Mouse (Mus musculus) megakaryocyte, embryonic 14.5 days (primary cell): Measurements from ENCODE around the gene Shroom4. TPM values are rescaled to one million over a fixed set of nuclear protein-coding genes. Genes with fewer than 3 reads are reported as not detected.
"Not testable (repeated sequence)": the region's sequence is repeated elsewhere in the genome, so short reads cannot be mapped to it uniquely, and the experiment has no call there.

Experiments used
- H3K27me3 ChIP-seq: replicated peaks from 2 replicates; pipeline ENCODE3; 2012; ENCODE audit warnings: inconsistent platforms
- H3K36me3 ChIP-seq: replicated peaks from 2 replicates; pipeline ENCODE3; 2012; ENCODE audit warnings: low read length, inconsistent platforms, mixed read lengths
- H3K4me1 ChIP-seq: 2 replicates; pipeline ENCODE4 v1.6.1; 2012; ENCODE audit warnings: inconsistent platforms
- H3K4me3 ChIP-seq: replicated peaks from 2 replicates; pipeline ENCODE3; 2012; ENCODE audit warnings: moderate library complexity, mild to moderate bottlenecking, inconsistent platforms
- H3K9me3 ChIP-seq: 2 replicates; pipeline ENCODE4 v1.6.1; 2012; ENCODE audit warnings: inconsistent platforms
- FLI1 ChIP-seq: IDR thresholded peaks from 2 replicates; pipeline ENCODE4 v1.6.1; 2012; ENCODE audit warnings: low read length, inconsistent platforms, mixed read lengths
- GATA1 ChIP-seq: IDR thresholded peaks from 3 replicates; pipeline ENCODE4 v1.6.1; 2012; ENCODE audit warnings: mixed read lengths, low read length, inconsistent platforms, borderline replicate concordance
- polyA plus RNA-seq: library from polyadenylated mRNA; stranded (reverse); fragments of >175 nt; gene quantifications from 2 replicates; pipeline ENCODE4 v1.2.3, GENCODE M21; 2012; ENCODE audit warnings: low replicate concordance; ENCODE audit not compliant: insufficient read depth

Shroom4 gene
- polyA plus RNA-seq, 1 experiment: 0.44 TPM

DNA sequence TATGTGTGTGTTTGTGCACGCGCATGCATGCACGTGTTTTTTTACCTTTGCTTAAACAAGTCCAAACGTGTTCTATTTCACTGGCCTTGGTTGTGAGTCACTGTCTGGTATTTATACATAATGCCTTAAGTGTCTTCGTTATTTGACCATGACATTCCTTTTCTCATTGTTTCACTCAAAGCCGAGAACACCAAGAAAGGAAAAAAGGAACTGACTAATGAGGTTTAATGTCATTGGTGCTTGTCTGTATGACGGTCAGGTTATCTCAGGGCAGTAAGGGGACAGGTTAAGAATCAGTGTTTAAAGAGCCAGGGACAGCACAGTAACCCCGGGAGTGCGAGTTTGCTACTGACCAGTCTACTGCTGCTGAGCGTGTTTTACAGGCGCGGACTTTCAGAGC, 15.8 kb downstream of the Shroom4 start:
- peaks cover 11% of the 10 kb centered on the region; the same call in 1 of the 2 replicates for H3K4me1 ChIP-seq
- no peak overlapping the region for H3K4me3 ChIP-seq
- TF ChIP-seq FLI1 (no peak), GATA1 (no peak)
- H3K27me3 ChIP-seq: no peaks in the 10 kb centered on the region
- no peaks in the 10 kb centered on the region for H3K36me3 ChIP-seq
- no peaks in the 10 kb centered on the region for H3K9me3 ChIP-seq

- Histone ChIP-seq H3K27me3 (no peaks in the 10 kb centered on the region), H3K4me3 (no peak overlapping the region), H3K36me3 (no peaks in the 10 kb centered on the region), H3K4me1 (peaks cover 11% of the 10 kb centered on the region; the same call in 1 of the 2 replicates), H3K9me3 (no peaks in the 10 kb centered on the region)
- TF ChIP-seq FLI1: no peak
- no peak for TF ChIP-seq GATA1
Observed at GRCm38 (mm10) chrX:6415936-6416335, 16.3 kb downstream of the Shroom4 start.

DNA sequence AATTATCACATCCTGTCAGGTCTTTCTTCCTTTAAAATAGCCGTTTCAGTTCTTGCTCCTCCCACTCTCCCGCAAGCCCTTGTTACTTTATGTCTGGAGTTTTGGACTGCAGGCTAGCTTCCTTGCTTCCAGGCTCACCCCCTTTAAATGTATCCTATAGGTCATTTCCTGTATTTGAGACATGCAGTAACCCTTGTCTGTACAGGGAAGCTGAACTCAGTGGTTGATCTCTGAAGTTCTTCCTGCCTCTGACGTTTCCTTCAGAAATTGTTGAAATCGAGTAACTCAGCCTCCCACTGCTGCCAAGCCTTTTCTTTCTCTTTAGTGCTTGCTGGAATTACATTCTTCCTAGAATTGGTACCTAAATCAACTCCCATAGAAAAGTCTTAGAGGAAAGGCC, 18.5 kb downstream of the Shroom4 start:
- TF ChIP-seq GATA1: no peak
- no peak for TF ChIP-seq FLI1
- H3K27me3 ChIP-seq: no peaks in the 10 kb centered on the region
- peak overlapping the region; percentile 46 for H3K4me3 ChIP-seq
- H3K4me1 ChIP-seq: peaks cover 11% of the 10 kb centered on the region; the same call in 1 of the 2 replicates
- no peaks in the 10 kb centered on the region for H3K36me3 ChIP-seq
- H3K9me3 ChIP-seq: peaks cover under 1% of the 10 kb centered on the region; the same call in 1 of the 2 replicates

GRCm38 (mm10) chrX:6435260-6435659, 35.6 kb downstream of the Shroom4 start:
- peaks cover 9% of the 10 kb centered on the region for H3K27me3 ChIP-seq
- H3K4me3 ChIP-seq: no peak overlapping the region
- peaks cover 6% of the 10 kb centered on the region; the same call in 1 of the 2 replicates for H3K4me1 ChIP-seq
- H3K36me3 ChIP-seq: no peaks in the 10 kb centered on the region
- TF ChIP-seq GATA1 (no peak), FLI1 (no peak)
- no peaks in the 10 kb centered on the region for H3K9me3 ChIP-seq

DNA sequence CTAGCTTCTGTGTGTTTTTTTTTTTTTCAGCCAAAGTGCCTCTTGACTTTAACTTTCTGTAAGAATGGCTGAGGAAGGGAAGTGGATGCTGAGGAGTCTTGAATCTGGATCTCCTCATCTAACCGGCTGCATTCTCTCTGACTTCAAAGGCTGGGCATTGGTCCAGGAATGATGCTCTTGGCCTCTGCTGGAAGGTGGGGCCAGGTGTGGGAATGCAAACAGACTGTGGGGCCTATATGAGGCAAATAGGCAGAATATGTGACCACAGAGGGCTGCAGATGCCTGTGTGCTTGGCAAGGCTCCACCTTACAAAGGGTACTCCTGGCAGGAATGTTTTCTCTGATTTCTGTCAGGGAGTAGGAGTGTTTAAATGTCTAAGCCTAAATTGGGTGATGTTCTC, 46.8 kb downstream of the Shroom4 start:
- no peak for TF ChIP-seq FLI1
- no peak for TF ChIP-seq GATA1
- H3K4me1 ChIP-seq: 0 out of 2 replicates have a peak, but pooled peaks cover 4% of the 10 kb centered on the region
- no peak overlapping the region for H3K4me3 ChIP-seq
- H3K9me3 ChIP-seq: no peaks in the 10 kb centered on the region
- peaks cover 4% of the 10 kb centered on the region for H3K27me3 ChIP-seq
- H3K36me3 ChIP-seq: no peaks in the 10 kb centered on the region

DNA sequence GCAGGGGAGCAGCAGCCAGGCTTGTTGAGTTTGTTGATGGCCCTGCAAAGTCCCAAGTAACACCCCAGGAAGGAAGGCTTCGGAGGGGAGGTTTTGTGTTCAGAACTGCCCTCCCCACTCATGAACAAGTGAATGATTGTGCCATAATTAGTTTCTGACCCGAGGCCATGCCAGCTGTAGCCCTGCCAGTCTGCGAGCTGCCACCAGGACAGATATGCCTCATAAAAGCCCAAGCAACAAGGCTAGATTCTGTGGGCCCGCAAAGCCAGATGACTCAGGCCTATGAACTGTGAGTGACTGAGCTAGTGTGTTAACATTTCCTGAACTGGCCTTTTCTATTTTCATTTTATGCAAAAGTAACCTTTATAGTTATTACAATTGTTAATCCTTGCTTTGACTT, 48.3 kb downstream of the Shroom4 start:
- Histone ChIP-seq H3K4me1 (0 out of 2 replicates have a peak, but pooled peaks cover 4% of the 10 kb centered on the region), H3K36me3 (no peaks in the 10 kb centered on the region), H3K9me3 (no peaks in the 10 kb centered on the region), H3K4me3 (no peak overlapping the region), H3K27me3 (peaks cover 4% of the 10 kb centered on the region)
- TF ChIP-seq FLI1: no peak
- no peak for TF ChIP-seq GATA1

DNA sequence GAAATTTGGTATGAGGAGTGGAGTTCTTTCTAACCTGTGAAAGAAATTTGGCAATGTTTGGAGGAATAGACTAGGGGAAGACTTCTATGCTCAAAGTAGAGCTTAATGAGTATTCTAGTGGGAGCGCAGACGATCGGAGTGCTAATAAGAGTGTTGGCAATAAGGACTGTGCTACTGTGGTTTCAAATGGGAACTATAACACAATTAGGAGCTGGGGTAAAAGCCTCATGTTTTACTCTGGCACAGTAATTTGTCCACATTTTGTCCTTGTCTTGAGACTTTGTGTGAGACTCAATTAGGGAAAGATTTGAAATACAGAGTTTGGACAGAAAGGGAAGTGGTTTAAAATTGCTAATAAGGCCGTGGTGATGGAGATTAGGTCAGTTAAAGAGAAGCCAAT, 53.6 kb downstream of the Shroom4 start:
- Histone ChIP-seq H3K36me3 (no peaks in the 10 kb centered on the region), H3K27me3 (no peaks in the 10 kb centered on the region), H3K9me3 (no peaks in the 10 kb centered on the region), H3K4me1 (0 out of 2 replicates have a peak, but pooled peaks cover 4% of the 10 kb centered on the region), H3K4me3 (no peak overlapping the region)
- TF ChIP-seq GATA1 (no peak), FLI1 (no peak)

- not testable (repeated sequence) for H3K4me3 ChIP-seq, H3K9me3 ChIP-seq, H3K36me3 ChIP-seq, H3K4me1 ChIP-seq, H3K27me3 ChIP-seq
Observed at GRCm38 (mm10) chrX:6469251-6469650, 69.6 kb downstream of the Shroom4 start.

DNA sequence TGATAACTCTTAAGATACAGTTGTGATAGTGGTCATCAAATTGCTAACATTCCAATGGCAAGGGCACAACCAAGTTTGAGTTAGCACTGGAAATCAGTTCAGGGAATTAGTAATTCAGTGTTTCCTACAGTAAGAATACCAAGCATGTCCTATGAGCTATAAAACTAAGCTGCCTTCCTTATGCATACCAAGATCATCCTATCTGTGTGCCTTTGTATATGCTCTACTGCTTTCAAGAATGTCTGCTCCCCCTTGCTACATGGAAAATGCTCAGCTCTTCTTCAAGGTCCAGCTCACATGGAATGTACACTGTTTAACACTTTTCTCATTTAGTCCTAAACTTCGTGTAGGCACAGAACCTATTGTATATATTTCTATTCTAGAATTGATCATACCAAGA, 72.9 kb downstream of the Shroom4 start:
- not testable (repeated sequence) for H3K36me3 ChIP-seq, H3K4me3 ChIP-seq, H3K27me3 ChIP-seq, H3K9me3 ChIP-seq, H3K4me1 ChIP-seq

DNA sequence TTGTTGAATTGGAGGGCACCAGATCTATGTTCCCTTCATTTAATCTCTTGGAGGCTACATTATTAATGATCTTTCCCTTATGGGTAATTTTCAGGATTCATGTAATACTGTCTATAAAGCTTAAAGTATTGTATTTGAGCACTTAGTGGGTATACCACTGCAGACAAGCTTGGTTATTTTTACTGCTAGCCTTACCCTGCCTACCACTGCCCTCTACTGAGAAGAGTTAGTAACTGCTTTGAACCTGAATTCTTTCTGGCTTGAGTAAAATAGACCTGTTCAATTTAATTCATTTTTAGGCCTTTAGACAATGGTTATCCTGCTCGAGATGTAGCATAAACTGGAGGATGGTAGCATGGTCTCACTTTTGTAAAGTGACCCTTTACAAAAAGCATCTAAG, 75.5 kb downstream of the Shroom4 start:
- Histone ChIP-seq H3K27me3 (no peaks in the 10 kb centered on the region), H3K36me3 (no peaks in the 10 kb centered on the region), H3K9me3 (no peaks in the 10 kb centered on the region), H3K4me1 (no peaks in the 10 kb centered on the region), H3K4me3 (no peak overlapping the region)
- TF ChIP-seq GATA1 (no peak), FLI1 (no peak)

- TF ChIP-seq GATA1 (no peak), FLI1 (no peak)
- Histone ChIP-seq H3K36me3 (no peaks in the 10 kb centered on the region), H3K9me3 (no peaks in the 10 kb centered on the region), H3K4me3 (no peak overlapping the region), H3K4me1 (peaks cover 6% of the 10 kb centered on the region; the same call in 1 of the 2 replicates), H3K27me3 (no peaks in the 10 kb centered on the region)
Observed at GRCm38 (mm10) chrX:6482268-6482667, 82.6 kb downstream of the Shroom4 start.
